Mouse (Mus musculus) ES-E14 (cell line): ENCODE results near the gene Kcnmb3.

Experiments used
- CHD2 ChIP-seq: IDR thresholded peaks from 2 replicates; pipeline ENCODE4 v1.6.1; 2014; ENCODE audit warnings: mild to moderate bottlenecking, low read depth, low read length, inconsistent platforms
- HCFC1 ChIP-seq: IDR thresholded peaks from 2 replicates; pipeline ENCODE4 v1.6.1; 2012; ENCODE audit warnings: low read length, inconsistent platforms, borderline replicate concordance; ENCODE audit not compliant: insufficient read depth
- MAFK ChIP-seq: IDR thresholded peaks from 2 replicates; pipeline ENCODE4 v1.6.1; 2014; ENCODE audit warnings: mild to moderate bottlenecking, low read depth, low read length, inconsistent platforms; ENCODE audit not compliant: insufficient read depth
- ZC3H11A ChIP-seq: IDR thresholded peaks from 2 replicates; pipeline ENCODE4 v1.6.1; 2012; ENCODE audit warnings: low read depth, mild to moderate bottlenecking, inconsistent platforms, low read length, borderline replicate concordance
- ZNF384 ChIP-seq: IDR thresholded peaks from 2 replicates; pipeline ENCODE4 v1.6.1; 2012; ENCODE audit warnings: low read depth, low read length, inconsistent platforms

GRCm38 (mm10) chr3:32479961-32480360 is 12.1 kb downstream of the Kcnmb3 start:
- TF ChIP-seq HCFC1 (no peak), ZC3H11A (no peak), CHD2 (no peak), ZNF384 (no peak), MAFK (no peak)
